In the genomic region with DNA sequence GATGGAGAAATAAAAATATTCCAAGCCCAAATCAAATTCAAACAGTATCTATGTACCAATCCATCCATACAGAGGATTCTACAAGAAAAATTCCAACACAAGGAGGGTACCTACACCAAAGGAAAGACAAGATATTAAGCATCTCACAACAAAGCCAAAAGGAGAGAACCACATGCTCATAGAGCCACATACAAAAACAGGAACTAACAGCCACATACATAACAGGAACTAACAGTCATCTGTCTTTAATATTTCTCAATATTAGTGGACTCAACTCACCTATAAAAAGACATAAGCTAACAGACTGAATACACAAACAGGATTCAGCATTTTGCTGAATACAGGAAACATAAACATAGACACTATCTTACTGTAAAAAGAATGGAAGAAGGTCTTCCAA, we compare ENCODE assay signal across 27 mouse cellular contexts.
"Had no signal": no experiment of that assay in that cellular context is flagged by ENCODE, and none has a peak within 500 bp of the region (broad histone marks: within the 10 kb centered on the region; RNA-seq: fewer than 3 reads in every experiment).

No protein-coding gene starts in this region.

- H3K4me1 ChIP-seq: heart, embryonic 12.5 days; hindbrain, embryonic 10.5 days; hindbrain, embryonic 12.5 days; intestine, embryonic 15.5 days; limb, embryonic 13.5 days; limb, embryonic 15.5 days; liver, embryonic 12.5 days had no signal

- H3K4me3 ChIP-seq: gastrocnemius, adult 2 months; heart, adult 2 months; heart, embryonic 12.5 days; hindbrain, embryonic 10.5 days; hindbrain, embryonic 12.5 days; intestine, embryonic 15.5 days; layer of hippocampus, adult 2 months; left cerebral cortex, adult 2 months; limb, embryonic 13.5 days; limb, embryonic 15.5 days; liver, embryonic 12.5 days had no signal

- H3K27ac ChIP-seq: gastrocnemius, adult 2 months; heart, adult 2 months; hindbrain, embryonic 10.5 days; hindbrain, embryonic 12.5 days; hindbrain, embryonic 14.5 days; intestine, embryonic 15.5 days; layer of hippocampus, adult 2 months; left cerebral cortex, adult 2 months; limb, embryonic 13.5 days; limb, embryonic 15.5 days; liver, embryonic 12.5 days; liver, embryonic 14.5 days had no signal

- ATAC-seq: hindbrain, embryonic 16.5 days; inflammation-experienced regulatory T-cells, adult 6 months; intestine, embryonic 15.5 days; intestine, postnatal 0 days; liver, embryonic 12.5 days had no signal

- DNase-seq: gastrocnemius, adult 2 months; gastrocnemius, postnatal 10 days; gastrocnemius, postnatal 25 days; heart, adult 11 months; heart, adult 2 months; heart, postnatal 10 days; heart, postnatal 4 days; kidney, adult 18-20 months; kidney, adult 8-10 months; kidney, postnatal 10 days; kidney, postnatal 25 days; kidney, postnatal 4 days; left cerebral cortex, postnatal 4 days had no signal

- H3K27me3 ChIP-seq: heart, embryonic 12.5 days; hindbrain, embryonic 12.5 days; intestine, embryonic 15.5 days; limb, embryonic 13.5 days; limb, embryonic 15.5 days; liver, embryonic 12.5 days had no signal

- H3K36me3 ChIP-seq: heart, embryonic 12.5 days; hindbrain, embryonic 10.5 days; hindbrain, embryonic 12.5 days; intestine, embryonic 15.5 days; limb, embryonic 13.5 days; limb, embryonic 15.5 days; liver, embryonic 12.5 days had no signal

- H3K9me3 ChIP-seq: heart, embryonic 12.5 days; hindbrain, embryonic 10.5 days; hindbrain, embryonic 12.5 days; intestine, embryonic 15.5 days; limb, embryonic 13.5 days; limb, embryonic 15.5 days; liver, embryonic 12.5 days had no signal
